Mouse (Mus musculus) C2C12 (cell line): ENCODE data around the gene Zfp385b.

ENCODE experiments used
- CTCF ChIP-seq: IDR thresholded peaks from one replicate; pipeline ENCODE4 v1.5.1; 2011; ENCODE audit not compliant: control insufficient read depth, insufficient read depth, insufficient read length
- USF1 ChIP-seq: IDR thresholded peaks from one replicate; pipeline ENCODE4 v1.6.1; 2011; ENCODE audit warnings: low read depth, mild to moderate bottlenecking, control low read depth, moderate library complexity

DNA sequence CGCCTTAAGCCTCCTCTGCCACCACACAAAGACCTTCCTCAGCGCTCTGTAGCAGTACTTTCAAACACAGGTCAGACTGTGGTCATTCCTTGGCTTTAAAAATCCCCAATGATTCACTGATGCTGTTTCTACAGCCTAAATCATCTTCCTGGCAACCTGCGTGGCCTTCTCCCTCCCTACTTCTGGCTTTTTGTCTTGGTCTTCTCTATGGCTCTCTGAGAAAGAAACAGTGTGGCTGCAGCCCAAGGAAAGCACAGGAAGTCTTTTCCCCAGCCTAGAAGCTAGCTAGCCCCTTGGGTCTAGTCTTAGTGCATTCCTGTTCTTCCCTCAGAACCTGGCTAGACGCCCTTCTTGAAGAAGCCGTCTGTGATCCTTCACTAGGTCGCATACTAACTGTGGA is 359.4 kb downstream of the Zfp385b start:
- TF ChIP-seq CTCF (no peak), USF1 (no peak)
